Mouse (Mus musculus) lung, postnatal 36 days (tissue): ENCODE data around the gene Gad2.
A peak's percentile ranks its signal among the peaks of the same experiment; 100 is the strongest.

Experiments used
- DNase-seq: peaks from one replicate; pipeline ENCODE4 v3.0.0; 2022; ENCODE audit warnings: mixed read lengths

Gad2 gene

GRCm38 (mm10) chr2:22648394-22648793 is 26.4 kb downstream of the Gad2 start:
- DNase-seq, result no peak

GRCm38 (mm10) chr2:22651826-22652225 is 29.8 kb downstream of the Gad2 start:
- no peak for DNase-seq

DNA sequence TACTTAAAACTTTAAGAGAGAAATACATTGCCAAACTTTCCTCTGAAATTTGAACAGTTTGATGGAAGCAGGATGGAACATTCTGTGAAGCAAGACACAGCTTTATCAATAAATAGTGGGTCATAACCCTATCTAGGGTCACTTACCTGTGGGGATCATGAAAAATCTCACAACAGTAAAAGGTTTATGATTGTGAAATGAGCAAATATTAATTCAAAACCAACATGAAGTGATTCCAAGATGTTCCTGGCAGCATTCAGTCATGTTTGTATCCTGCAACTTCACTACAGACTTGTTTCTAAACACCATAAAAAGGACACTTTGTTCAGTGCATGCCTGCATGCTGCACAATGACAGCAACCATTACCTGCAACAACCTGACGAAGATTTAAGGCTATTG is 41.7 kb downstream of the Gad2 start:
- DNase-seq, result no peak

DNA sequence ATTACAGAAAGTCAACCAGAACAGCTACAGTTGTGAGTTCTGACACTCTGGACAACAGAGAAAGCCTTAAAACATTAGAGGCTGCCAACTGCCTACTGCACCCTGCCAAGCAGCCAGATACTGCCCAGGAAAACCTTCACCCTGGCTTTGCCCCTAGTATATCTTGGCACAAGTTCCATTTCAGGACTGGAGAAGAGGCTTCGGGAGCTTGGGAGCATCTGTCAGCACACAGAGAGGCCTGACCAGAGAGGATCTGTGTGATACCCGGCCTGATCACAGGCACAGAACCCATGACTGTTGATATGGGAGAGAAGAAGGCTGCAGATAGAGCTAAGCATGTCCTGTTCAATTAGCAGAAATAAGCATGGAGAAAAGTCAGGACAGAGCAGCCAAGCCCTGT is 48.4 kb downstream of the Gad2 start:
- no peak for DNase-seq

- DNase-seq, result no peak
Observed at GRCm38 (mm10) chr2:22671348-22671747, 49.3 kb downstream of the Gad2 start.

DNA sequence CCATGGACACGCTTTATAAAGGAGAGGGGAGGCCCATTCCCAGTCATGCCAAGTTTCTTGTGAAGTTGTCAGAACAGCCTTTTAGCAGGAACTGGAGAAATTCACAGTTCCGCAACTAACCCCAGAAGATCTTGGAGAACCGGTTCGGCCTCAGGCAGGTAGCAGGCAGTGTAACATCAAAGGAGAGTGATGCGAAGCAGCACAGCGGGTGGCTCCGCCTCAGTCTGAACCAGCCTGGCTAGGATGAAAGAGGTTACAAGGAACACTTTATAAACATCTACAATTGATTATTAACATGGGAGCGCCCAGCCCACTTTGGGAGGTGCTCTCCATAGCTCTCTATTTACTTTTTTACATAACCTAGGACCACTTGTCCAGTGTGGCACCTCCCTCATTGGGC is 55.1 kb downstream of the Gad2 start:
- DNase-seq, result no peak

DNA sequence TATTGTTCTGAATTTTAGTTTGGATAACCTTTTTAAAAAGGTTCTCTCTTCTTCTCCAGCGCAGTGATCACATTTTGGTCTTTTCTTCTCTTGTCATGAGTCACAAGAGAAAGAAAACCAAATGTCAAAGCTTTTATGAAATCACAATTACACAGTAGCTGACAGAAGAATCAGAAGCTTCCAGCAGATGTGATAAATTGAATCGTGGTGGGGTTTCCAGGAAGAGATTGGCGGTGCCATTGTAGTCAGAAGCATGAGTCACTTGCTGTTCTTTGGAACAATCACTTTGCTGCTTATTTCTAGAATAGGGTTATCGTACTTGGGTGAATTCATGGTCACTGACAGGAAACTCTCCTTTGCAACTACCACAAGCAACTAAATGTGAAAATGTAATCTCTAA is 57.9 kb downstream of the Gad2 start:
- no peak for DNase-seq

DNA sequence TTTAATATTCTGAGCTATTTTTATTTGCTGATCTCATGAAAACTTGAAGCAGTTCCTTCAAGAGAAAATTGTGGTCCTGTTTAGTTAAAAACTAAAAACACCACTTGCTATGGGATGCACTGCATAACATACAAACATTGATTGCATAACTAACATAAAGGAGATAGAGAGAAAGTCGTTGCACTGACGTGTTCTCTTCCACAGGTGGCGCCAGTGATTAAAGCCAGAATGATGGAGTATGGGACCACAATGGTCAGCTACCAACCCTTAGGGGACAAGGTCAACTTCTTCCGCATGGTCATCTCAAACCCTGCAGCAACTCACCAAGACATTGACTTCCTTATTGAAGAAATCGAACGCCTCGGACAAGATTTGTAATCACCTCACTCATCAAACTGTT is 68.0 kb downstream of the Gad2 start:
- peak; percentile 3 for DNase-seq

DNA sequence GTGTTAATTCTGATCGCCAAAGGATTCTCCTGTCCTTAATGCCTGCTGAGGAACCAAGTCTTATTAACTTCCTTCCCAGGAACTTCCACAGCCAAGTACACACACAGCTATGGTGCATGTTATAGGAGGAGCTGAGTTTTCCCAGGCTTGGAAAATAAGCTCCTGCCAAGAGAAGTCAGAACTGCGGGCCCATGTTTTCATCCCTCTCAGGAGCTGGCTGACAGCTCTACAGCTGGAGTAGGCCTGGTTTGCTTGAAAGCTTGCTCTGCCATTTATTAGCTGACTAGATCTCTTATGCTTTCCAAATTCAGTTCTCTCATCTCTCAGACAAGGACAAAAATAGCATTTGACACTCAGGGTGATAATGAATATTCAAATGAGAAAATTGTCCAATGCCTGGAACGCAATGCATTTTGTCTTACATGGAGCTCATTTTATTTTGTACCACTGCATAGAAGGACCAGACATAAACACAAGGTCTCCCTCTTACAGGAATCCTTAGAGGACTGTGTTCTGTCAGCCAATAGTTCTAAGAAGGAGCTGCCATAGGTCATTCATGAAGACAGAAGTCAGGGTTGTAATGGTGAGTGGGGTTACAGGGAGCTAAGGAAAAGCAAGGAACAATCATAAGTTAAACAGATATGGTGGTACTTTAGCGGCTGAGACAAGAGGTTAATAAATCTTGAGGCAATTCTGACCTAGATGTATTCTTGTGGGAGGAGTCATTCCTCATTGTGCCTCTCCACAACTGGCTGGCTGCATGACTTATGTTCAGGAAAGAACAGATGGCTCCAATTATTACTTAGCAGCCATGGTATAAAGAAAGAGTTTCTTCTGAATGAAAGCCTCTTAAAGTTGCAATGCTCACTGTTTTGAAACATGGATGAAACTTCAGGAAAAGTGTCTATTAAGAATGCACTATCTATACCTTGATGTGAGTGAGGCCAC is 83.0 kb downstream of the Gad2 start:
- no peak for DNase-seq

- DNase-seq, result no peak
Observed at GRCm38 (mm10) chr2:22706233-22706632, 84.2 kb downstream of the Gad2 start.

DNA sequence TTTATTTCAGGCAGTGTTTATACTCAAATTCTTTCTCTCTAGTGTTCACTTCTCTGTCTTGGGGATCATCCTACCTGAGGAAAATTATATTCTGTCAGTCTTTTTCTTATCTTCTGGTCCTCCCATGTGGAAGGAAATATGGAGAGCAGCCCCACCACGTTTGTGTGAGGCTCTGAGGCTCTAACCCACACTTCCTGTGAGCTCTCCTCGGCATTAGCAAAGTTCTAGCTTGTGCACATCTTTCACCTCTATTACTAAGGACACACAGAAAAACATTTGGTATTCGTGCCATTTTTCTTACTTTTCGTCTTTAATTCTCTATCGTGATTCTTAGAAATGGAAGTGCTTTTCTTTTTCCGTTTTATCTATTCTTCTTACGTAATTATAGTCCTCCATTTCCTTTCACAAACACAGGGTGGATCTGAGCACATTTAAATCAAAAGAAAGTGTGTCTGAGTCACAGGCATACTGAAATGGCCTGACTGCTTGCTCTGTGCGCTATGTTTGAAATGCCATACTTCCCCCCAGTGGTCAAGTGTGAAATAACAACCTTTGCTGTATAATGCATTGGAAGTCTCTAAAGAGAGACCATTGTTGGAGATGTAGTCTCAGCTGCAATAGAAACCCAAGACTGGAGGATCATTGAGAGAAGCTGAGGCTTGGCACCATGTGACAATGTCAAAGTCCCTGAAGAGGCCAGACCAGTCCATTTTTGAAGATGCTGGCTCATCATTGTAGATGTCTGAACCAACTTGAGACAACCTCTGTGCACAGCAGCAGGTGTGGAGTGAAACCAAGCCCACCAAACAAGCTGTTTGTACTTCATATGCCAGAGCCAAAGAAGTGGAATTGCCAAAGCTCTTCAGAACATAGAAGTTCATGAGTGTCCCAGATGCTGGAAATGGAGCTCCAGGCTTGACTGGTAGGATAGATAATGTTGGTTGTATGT is 99.8 kb downstream of the Gad2 start:
- peak; percentile 85 for DNase-seq

DNA sequence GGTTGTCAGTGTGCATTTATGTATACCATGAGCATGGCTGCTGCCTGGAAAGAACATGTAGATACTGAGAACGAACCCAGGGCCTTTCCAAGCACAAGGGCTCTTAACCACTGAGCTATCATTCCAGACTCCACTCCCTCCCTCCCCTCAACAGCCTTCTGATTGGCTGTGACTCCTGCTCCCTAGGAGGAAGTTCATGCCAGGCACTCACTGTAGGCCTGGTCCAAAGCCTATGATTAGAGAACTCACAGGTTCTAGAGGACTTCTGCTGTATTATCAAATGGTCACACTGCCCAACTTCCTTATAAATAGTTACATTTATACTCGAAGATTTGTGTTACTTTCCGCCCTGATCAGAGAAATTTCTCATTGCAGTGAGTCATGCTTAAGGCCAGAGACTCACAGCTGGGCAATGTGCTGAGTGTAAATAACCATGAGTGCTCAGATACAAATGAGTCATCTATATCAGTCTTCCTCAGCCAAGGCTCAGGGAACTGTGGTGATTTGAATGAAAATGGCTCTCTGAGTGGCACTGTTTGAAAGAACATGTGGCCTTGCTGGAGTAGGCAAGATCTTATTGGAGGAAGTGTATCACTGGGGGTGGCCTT is 102.0 kb downstream of the Gad2 start:
- no peak for DNase-seq

DNA sequence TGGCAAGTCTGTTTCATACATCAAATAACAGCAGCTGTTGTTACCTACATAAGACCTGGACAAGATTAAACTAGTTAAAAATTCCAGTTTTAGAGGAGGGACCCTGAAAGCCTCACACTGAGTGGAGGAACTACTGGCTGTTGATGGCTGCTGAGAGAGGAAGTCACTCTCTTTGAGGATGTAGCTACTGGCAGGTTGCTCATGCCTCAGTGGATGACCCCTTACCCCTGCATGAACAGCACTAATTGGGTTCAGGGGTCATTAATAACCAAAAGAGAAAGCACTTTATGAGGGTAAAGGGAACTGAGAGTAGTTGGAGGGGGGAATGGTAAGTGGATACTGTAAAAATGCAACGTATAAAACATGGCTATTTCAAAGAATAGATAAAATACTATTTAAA is 105.1 kb downstream of the Gad2 start:
- no peak for DNase-seq

- no peak for DNase-seq
Observed at GRCm38 (mm10) chr2:22736134-22736533, 114.1 kb downstream of the Gad2 start.

DNA sequence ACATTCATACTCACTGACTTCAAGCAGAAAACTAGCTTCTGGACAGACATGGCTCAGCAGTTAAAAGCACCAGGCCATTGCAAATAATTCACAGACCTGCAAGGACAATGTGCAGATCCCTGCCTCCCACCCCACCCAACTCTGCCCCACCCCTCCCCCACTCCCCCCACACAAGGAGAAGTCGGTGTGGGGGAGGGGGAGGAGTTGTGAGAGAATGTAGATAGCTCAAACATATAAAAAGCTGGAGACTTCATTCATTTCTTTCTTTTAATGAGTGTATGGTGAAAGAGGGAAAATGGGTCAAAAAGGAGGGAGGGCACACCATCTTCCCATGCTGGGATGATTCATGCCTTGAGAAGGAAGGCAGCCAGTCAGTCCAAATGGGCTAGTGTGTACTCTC is 117.4 kb downstream of the Gad2 start:
- DNase-seq, result no peak

DNA sequence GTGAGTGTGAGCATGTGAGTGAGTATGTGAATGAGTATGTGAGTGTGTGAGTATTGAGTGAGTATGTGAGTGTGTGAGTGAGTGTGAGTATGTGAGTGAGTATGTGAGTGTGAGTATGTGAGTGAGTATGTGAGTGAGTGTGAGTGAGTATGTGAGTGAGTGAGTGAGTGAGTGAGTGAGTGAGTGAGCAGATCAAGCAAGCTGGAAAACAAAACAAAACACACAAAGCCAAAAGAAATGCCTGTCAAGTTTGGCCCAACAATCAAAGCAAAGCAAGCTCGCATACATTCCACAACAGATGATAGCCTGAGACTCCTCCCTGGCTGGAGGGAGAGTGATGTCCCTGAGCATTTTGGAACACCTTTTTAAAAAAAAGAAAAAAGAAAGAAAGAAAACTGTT is 118.4 kb downstream of the Gad2 start:
- no peak for DNase-seq

DNA sequence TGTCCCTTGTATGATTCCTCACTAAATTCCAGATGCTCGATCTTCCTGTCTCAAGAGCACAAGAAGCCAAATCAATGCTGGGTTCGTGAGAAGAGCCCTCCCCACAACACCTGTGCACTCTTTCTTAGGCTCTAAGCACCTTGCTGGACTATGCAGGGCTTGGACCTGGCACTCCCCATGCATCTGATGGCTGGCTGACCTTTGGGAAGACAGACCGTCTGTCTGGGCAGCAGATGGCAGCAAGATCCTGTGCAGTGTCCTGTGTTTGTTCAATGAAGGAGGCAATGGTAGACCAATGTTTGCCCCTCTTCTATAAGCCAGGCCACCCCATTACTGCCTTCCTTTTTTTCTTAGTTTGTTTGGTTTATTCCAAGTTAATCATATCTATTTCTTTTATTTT is 119.2 kb downstream of the Gad2 start:
- DNase-seq, result no peak
